Mouse (Mus musculus): ENCODE measurements around the gene Plekho2. TPM values are rescaled to one million over a fixed set of nuclear protein-coding genes. Genes with fewer than 3 reads are reported as not detected.

The Plekho2 gene
- polyA plus RNA-seq, 1 experiment: 28.5 TPM

- TF ChIP-seq POLR2A (IDR thresholded peaks at IDR 0.05; ENCODE audit: borderline replicate concordance, insufficient read depth, low read length): no peak
- TF ChIP-seq CTCF (IDR thresholded peaks at IDR 0.05; ENCODE audit: borderline replicate concordance, insufficient read depth, low read depth, low read length): no peak
- WGBS: 78% methylated on average over 7 of the region's 7 CpGs
- peaks cover 5% of the 10 kb centered on the region; the same call in 1 of the 2 replicates for H3K4me1 ChIP-seq (ENCODE audit: control insufficient read depth, insufficient read depth, low read length)
- no peak for DNase-seq
- H3K27ac ChIP-seq (ENCODE audit: insufficient read depth, low read length): no peak overlapping the region
- H3K27me3 ChIP-seq (ENCODE audit: control insufficient read depth, insufficient read depth, low read length): no peaks in the 10 kb centered on the region
- no peak overlapping the region for H3K4me3 ChIP-seq (replicated peaks; ENCODE audit: insufficient read depth, low read depth, low read length)
Observed at GRCm38 (mm10) chr9:65542111-65542524, 37.7 kb downstream of the Plekho2 start.

DNA sequence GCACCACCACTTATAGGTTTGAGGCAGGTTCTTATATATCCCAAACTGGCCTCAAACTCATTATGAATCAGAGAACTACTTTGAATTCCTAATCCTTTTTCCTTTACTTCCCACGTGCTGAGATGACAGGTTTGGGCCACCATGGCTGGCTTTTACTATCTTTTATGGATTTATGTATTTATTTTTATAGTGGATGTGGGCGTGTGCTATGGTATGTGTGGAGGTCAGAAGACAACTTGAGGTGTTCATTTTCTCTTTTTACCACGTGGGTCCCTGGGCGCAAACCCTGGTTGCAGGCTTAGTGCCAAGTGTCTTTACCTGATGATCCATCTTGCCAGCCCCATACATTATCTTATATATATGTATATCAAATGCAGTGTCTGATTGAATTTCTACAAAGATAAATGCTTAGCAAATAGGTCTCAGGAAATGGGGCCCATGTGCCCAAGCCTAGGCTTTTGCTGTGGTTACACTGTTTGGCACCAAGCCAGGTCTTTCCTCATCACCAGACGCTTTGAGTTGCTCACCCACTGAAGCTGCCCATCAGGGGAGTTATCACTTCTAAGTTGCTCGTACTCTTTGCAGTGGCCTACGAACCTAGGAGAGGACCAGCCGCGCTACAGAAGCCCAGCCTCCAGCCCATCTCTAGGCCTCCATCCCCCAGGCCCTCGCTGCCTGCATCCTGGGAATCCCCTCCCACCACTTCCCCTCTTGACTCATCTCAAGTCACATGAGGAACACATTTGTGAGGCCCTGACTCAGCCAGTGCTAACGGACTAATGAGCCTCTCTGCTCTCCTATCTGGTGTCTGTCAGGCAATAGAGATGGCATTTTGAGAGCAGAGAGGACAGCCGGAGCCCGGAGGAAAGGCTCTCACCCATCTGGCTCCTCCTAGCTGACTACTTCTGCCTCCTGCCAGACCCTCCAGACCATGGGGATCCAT, 38.4 kb downstream of the Plekho2 start:
- Histone ChIP-seq H3K27me3 (ENCODE audit: control insufficient read depth, insufficient read depth, low read length) (no peaks in the 10 kb centered on the region), H3K4me3 (replicated peaks; ENCODE audit: insufficient read depth, low read depth, low read length) (no peak overlapping the region), H3K4me1 (ENCODE audit: control insufficient read depth, insufficient read depth, low read length) (peaks cover 5% of the 10 kb centered on the region; the same call in 1 of the 2 replicates), H3K27ac (ENCODE audit: insufficient read depth, low read length) (no peak overlapping the region)
- 55% methylated on average over 13 of the region's 13 CpGs for WGBS
- TF ChIP-seq CTCF (IDR thresholded peaks at IDR 0.05; ENCODE audit: borderline replicate concordance, insufficient read depth, low read depth, low read length): no peak
- TF ChIP-seq POLR2A (IDR thresholded peaks at IDR 0.05; ENCODE audit: borderline replicate concordance, insufficient read depth, low read length): no peak
- no peak for DNase-seq

GRCm38 (mm10) chr9:65539697-65540096, 40.1 kb downstream of the Plekho2 start:
- no peak for TF ChIP-seq CTCF (IDR thresholded peaks at IDR 0.05; ENCODE audit: borderline replicate concordance, insufficient read depth, low read depth, low read length)
- TF ChIP-seq POLR2A (IDR thresholded peaks at IDR 0.05; ENCODE audit: borderline replicate concordance, insufficient read depth, low read length): no peak
- WGBS: 90% methylated on average over 9 of the region's 9 CpGs
- DNase-seq: no peak
- H3K4me1 ChIP-seq (ENCODE audit: control insufficient read depth, insufficient read depth, low read length): peaks cover 3% of the 10 kb centered on the region; the same call in 1 of the 2 replicates
- no peak overlapping the region for H3K4me3 ChIP-seq (replicated peaks; ENCODE audit: insufficient read depth, low read depth, low read length)
- H3K27me3 ChIP-seq (ENCODE audit: control insufficient read depth, insufficient read depth, low read length): no peaks in the 10 kb centered on the region
- no peak overlapping the region for H3K27ac ChIP-seq (ENCODE audit: insufficient read depth, low read length)

GRCm38 (mm10) chr9:65537901-65538630, 41.8 kb downstream of the Plekho2 start:
- no peak for DNase-seq
- no peak overlapping the region for H3K4me3 ChIP-seq (replicated peaks; ENCODE audit: insufficient read depth, low read depth, low read length)
- H3K27me3 ChIP-seq (ENCODE audit: control insufficient read depth, insufficient read depth, low read length): no peaks in the 10 kb centered on the region
- TF ChIP-seq CTCF (IDR thresholded peaks at IDR 0.05; ENCODE audit: borderline replicate concordance, insufficient read depth, low read depth, low read length) (no peak), POLR2A (IDR thresholded peaks at IDR 0.05; ENCODE audit: borderline replicate concordance, insufficient read depth, low read length) (no peak)
- 83% methylated on average over 8 of the region's 8 CpGs for WGBS
- peaks cover 3% of the 10 kb centered on the region; the same call in 1 of the 2 replicates for H3K4me1 ChIP-seq (ENCODE audit: control insufficient read depth, insufficient read depth, low read length)
- no peak overlapping the region for H3K27ac ChIP-seq (ENCODE audit: insufficient read depth, low read length)

DNA sequence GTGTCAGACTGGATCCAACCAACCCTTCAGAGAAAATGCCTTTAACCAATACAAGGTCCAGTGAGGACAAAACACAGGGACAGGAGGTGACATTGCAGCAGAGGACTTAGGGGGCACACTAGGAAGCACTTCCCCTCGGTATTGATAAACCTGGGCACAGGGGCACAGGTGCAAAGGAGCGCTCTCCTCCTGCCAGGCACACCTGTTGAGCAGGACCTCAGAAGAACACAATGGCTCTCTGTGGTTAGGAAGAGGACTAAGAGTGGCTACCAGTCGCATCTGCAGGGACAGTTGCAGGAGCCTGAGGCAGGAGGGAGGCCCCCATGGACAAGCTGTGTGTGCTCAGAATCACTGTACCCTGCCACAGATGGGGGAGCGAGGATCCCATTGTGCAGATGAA, 43.3 kb downstream of the Plekho2 start:
- H3K27me3 ChIP-seq (ENCODE audit: control insufficient read depth, insufficient read depth, low read length): no peaks in the 10 kb centered on the region
- H3K27ac ChIP-seq (ENCODE audit: insufficient read depth, low read length): no peak overlapping the region
- no peak overlapping the region for H3K4me3 ChIP-seq (replicated peaks; ENCODE audit: insufficient read depth, low read depth, low read length)
- no peak for TF ChIP-seq POLR2A (IDR thresholded peaks at IDR 0.05; ENCODE audit: borderline replicate concordance, insufficient read depth, low read length)
- no peak for TF ChIP-seq CTCF (IDR thresholded peaks at IDR 0.05; ENCODE audit: borderline replicate concordance, insufficient read depth, low read depth, low read length)
- WGBS: 79% methylated on average over 4 of the region's 4 CpGs
- DNase-seq: no peak
- H3K4me1 ChIP-seq (ENCODE audit: control insufficient read depth, insufficient read depth, low read length): no peaks in the 10 kb centered on the region; the same call in 1 of the 2 replicates

DNA sequence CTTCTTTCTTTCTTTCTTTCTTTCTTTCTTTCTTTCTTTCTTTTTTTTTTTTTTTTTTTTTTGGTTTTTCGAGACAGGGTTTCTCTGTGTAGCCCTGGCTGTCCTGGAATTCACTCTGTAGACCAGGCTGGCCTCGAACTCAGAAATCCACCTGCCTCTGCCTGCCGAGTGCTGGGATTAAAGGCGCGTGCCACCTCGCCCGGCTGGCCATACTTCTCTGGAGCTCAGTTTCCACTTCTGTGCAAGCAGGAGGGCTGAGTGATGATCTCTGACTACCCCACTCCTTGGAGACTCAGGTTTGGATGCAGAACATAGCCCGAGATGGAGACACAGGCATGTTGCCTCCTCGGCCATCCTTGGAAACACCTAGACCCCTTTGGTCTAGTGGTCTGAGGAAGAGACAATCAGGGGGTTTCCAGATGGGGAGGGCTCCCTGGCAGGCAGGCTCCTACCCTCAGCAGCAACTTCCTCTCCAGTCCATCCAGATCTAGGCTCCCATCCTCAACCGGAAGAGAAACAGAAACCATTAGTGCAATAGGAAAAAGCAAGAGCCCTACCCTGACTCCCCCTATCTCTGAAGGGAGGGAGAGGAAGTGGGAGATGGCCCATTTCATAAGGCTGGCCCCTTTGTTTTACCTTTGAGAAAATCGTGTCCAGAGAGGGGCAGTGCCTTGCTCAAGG, 43.9 kb downstream of the Plekho2 start:
- no peak for DNase-seq
- WGBS: 90% methylated on average over 11 of the region's 11 CpGs
- Histone ChIP-seq H3K4me1 (ENCODE audit: control insufficient read depth, insufficient read depth, low read length) (no peaks in the 10 kb centered on the region), H3K27ac (ENCODE audit: insufficient read depth, low read length) (no peak overlapping the region), H3K27me3 (ENCODE audit: control insufficient read depth, insufficient read depth, low read length) (no peaks in the 10 kb centered on the region), H3K4me3 (replicated peaks; ENCODE audit: insufficient read depth, low read depth, low read length) (no peak overlapping the region)
- TF ChIP-seq POLR2A (IDR thresholded peaks at IDR 0.05; ENCODE audit: borderline replicate concordance, insufficient read depth, low read length) (no peak), CTCF (IDR thresholded peaks at IDR 0.05; ENCODE audit: borderline replicate concordance, insufficient read depth, low read depth, low read length) (no peak)

DNA sequence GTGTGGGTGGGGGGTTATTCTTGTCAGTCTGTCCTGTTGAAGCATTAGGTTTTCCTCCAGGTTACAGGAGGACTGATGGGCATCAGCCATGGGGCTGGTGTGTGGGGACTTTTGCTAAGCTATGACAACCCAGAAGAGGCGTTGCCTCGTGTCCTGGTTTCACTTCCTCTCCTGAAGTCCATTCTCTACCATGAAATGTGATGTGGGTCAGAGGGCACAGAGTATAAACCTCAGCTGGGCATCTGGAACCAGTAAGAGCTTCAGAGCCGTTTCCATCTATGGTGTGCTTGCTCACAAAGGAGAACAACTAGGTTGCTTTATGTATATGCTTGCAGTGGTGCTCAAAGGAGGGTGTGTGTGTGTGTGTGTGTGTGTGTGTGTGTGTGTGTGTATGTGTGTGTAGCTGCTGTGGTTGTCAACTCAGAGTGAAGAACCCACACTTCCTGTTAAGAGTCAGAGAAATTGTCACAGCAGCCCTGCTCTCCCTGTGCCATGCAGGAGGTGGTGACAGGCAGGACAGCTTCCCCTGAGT, 44.6 kb downstream of the Plekho2 start:
- Histone ChIP-seq H3K4me1 (ENCODE audit: control insufficient read depth, insufficient read depth, low read length) (no peaks in the 10 kb centered on the region), H3K27me3 (ENCODE audit: control insufficient read depth, insufficient read depth, low read length) (no peaks in the 10 kb centered on the region), H3K4me3 (replicated peaks; ENCODE audit: insufficient read depth, low read depth, low read length) (no peak overlapping the region), H3K27ac (ENCODE audit: insufficient read depth, low read length) (no peak overlapping the region)
- TF ChIP-seq CTCF (IDR thresholded peaks at IDR 0.05; ENCODE audit: borderline replicate concordance, insufficient read depth, low read depth, low read length) (no peak), POLR2A (IDR thresholded peaks at IDR 0.05; ENCODE audit: borderline replicate concordance, insufficient read depth, low read length) (no peak)
- 77% methylated on average over 3 of the region's 3 CpGs for WGBS
- no peak for DNase-seq
